In genomic region chr11:3289803-3290639, GRCm38 (mm10) we compare ENCODE assay signal across 8 mouse cellular contexts. TPM values are rescaled to one million over a fixed set of nuclear protein-coding genes. Genes with fewer than 3 reads are reported as not detected.
DNase-seq lines count a peak whose midpoint lies in the region; ATAC-seq and TF ChIP-seq lines count a peak whose summit lies in the region.

No protein-coding gene starts in this region.

- WGBS in embryonic facial prominence, embryonic 11.5 days = under 1% methylated on average over 72 of the region's 92 CpGs
- under 1% methylated on average over 88 of the region's 92 CpGs for WGBS in liver, adult 2 months

- peaks cover 10% of the 10 kb centered on the region for H3K36me3 ChIP-seq in embryonic facial prominence, embryonic 11.5 days (replicated peaks; ENCODE audit: control insufficient read depth, insufficient read depth, low read depth, low read length)
- no peaks in the 10 kb centered on the region; the same call in 1 of the 2 replicates for H3K36me3 ChIP-seq in liver, adult 2 months (ENCODE audit: control insufficient read depth, insufficient read depth, low read length)

- DNase-seq in 416B (ENCODE audit: low read depth) = peak; percentile 86
- peak; percentile 82 for DNase-seq in adrenal gland, postnatal 25 days
- DNase-seq in embryonic facial prominence, embryonic 11.5 days (ENCODE audit: low spot score) = peak; percentile 94
- DNase-seq in heart, adult 9 months (ENCODE audit: low spot score in 2 of 2) = peak; percentile 86 to 87
- DNase-seq in kidney, adult 9 months = peak; percentile 88
- peak; percentile 16 for DNase-seq in liver, adult 2 months (ENCODE audit: extremely low read depth, low read depth, low spot score)
- DNase-seq in spleen, postnatal 36 days (ENCODE audit: low spot score in 2 of 2) = peak; percentile 77 to 78

- H3K4me1 ChIP-seq in embryonic facial prominence, embryonic 11.5 days (ENCODE audit: control insufficient read depth, insufficient read depth, low read length) = peaks cover 5% of the 10 kb centered on the region
- H3K4me1 ChIP-seq in liver, adult 2 months (ENCODE audit: control insufficient read depth, insufficient read depth, low read length) = peaks cover 2% of the 10 kb centered on the region

- TF ChIP-seq POLR2A in liver, adult 2 months (IDR thresholded peaks at IDR 0.05; ENCODE audit: extremely low read depth, insufficient read depth, low read length) = peak; percentile 35; the same call in 1 of the 2 replicates

- H3K9ac ChIP-seq in embryonic facial prominence, embryonic 11.5 days (replicated peaks; ENCODE audit: low read length) = peak overlapping the region; percentile 98
- H3K9ac ChIP-seq in liver, adult 2 months (ENCODE audit: low read depth, low read length) = peak overlapping the region; percentile 96

- peak overlapping the region; percentile 98 for H3K4me2 ChIP-seq in embryonic facial prominence, embryonic 11.5 days (ENCODE audit: low read depth, low read length)

- H3K79me2 ChIP-seq in liver, adult 2 months (ENCODE audit: control insufficient read depth, insufficient read depth, low read length) = peaks cover 3% of the 10 kb centered on the region; the same call in 1 of the 2 replicates

- ATAC-seq in embryonic facial prominence, embryonic 11.5 days (replicated peaks; ENCODE audit: insufficient number of reproducible peaks, low FRiP score, low TSS enrichment, low read depth) = peak; percentile 25
- ATAC-seq in monocyte, adult 5-6 weeks (replicated peaks; ENCODE audit: insufficient number of reproducible peaks, low FRiP score, low TSS enrichment, poor library complexity, severe bottlenecking) = peak; percentile 31; the same call in 1 of the 2 replicates

- H3K27ac ChIP-seq in embryonic facial prominence, embryonic 11.5 days (replicated peaks; ENCODE audit: low read depth, low read length) = peak overlapping the region; percentile 100
- H3K27ac ChIP-seq in liver, adult 2 months (replicated peaks; ENCODE audit: insufficient read depth, low read depth, low read length) = peak overlapping the region; percentile 85

- H3K27me3 ChIP-seq in embryonic facial prominence, embryonic 11.5 days (ENCODE audit: control insufficient read depth, insufficient read depth, low read length) = no peaks in the 10 kb centered on the region
- H3K27me3 ChIP-seq in liver, adult 2 months (ENCODE audit: control insufficient read depth, insufficient read depth, low read length) = no peaks in the 10 kb centered on the region

- TF ChIP-seq CTCF in liver, adult 2 months (IDR thresholded peaks at IDR 0.05; ENCODE audit: low read depth, low read length) = peak; percentile 72

- peak overlapping the region; percentile 94 for H3K4me3 ChIP-seq in embryonic facial prominence, embryonic 11.5 days (ENCODE audit: low read depth, low read length)
- H3K4me3 ChIP-seq in liver, adult 2 months (ENCODE audit: insufficient read depth, low read depth, low read length) = peak overlapping the region; percentile 97

- no peaks in the 10 kb centered on the region for H3K9me3 ChIP-seq in embryonic facial prominence, embryonic 11.5 days (replicated peaks; ENCODE audit: control insufficient read depth, low read length)

RNA-seq across cellular contexts. Expression of gene Patz1, which starts 1.3 kb away (rescaled TPM):
- 33.2 and 51.0 TPM in 2 replicates for total RNA-seq in adrenal gland, postnatal 25 days (2021)
- polyA plus RNA-seq in embryonic facial prominence, embryonic 11.5 days (2014; fragmentation: Nextera tagmentation; extraction: Ambion mirVana) = 72.6 and 73.2 TPM in 2 replicates
- total RNA-seq in liver, adult 2 months (2014; rRNA removed) = 4.2 and 5.8 TPM in 2 replicates
- 4.4 and 6.0 TPM in 2 replicates for polyA plus RNA-seq in liver, adult 2 months (2012; rRNA removed)
- 14.9 to 26.0 TPM (median 20.6 TPM) in 3 replicates for total RNA-seq in monocyte, adult 5-6 weeks (2017)

RNA-seq across cellular contexts. Expression of gene Drg1, which starts 23.8 kb away (rescaled TPM):
- total RNA-seq in adrenal gland, postnatal 25 days (2021) = 90.8 and 117 TPM in 2 replicates
- 294 and 301 TPM in 2 replicates for polyA plus RNA-seq in embryonic facial prominence, embryonic 11.5 days (2014; fragmentation: Nextera tagmentation; extraction: Ambion mirVana)
- total RNA-seq in liver, adult 2 months (2014; rRNA removed) = 57.1 and 61.9 TPM in 2 replicates
- 16.8 and 17.8 TPM in 2 replicates for polyA plus RNA-seq in liver, adult 2 months (2012; rRNA removed)
- total RNA-seq in monocyte, adult 5-6 weeks (2017) = 165 to 210 TPM (median 199 TPM) in 3 replicates

RNA-seq across cellular contexts. Expression of gene Pik3ip1, which starts 40.2 kb away (rescaled TPM):
- total RNA-seq in adrenal gland, postnatal 25 days (2021) = 13.1 and 18.5 TPM in 2 replicates
- polyA plus RNA-seq in embryonic facial prominence, embryonic 11.5 days (2014; fragmentation: Nextera tagmentation; extraction: Ambion mirVana) = 10.5 and 10.6 TPM in 2 replicates
- total RNA-seq in liver, adult 2 months (2014; rRNA removed) = 0.67 and 0.83 TPM in 2 replicates
- polyA plus RNA-seq in liver, adult 2 months (2012; rRNA removed) = 0.59 and 0.77 TPM in 2 replicates
- total RNA-seq in monocyte, adult 5-6 weeks (2017) = 17.3 to 18.3 TPM (median 18.0 TPM) in 3 replicates

Comparison
In these comparisons a context has a peak if more than half of its experiments do, and no peak if none do; other contexts are left out.
1. Peak in every context shown above with its lines: DNase-seq, ATAC-seq, H3K4me3 ChIP-seq and H3K27ac ChIP-seq.
2. DNase-seq: peak in every context shown above with its lines; median percentile 94 in embryonic facial prominence, embryonic 11.5 days; 88 in kidney, adult 9 months; 86 in heart, adult 9 months; 86 in 416B; 82 in adrenal gland, postnatal 25 days; 78 in spleen, postnatal 36 days; 16 in liver, adult 2 months.